Mouse (Mus musculus) C2C12 (cell line): ENCODE results near the gene Gm20518.

Source experiments
- CEBPB ChIP-seq: IDR thresholded peaks from one replicate; pipeline ENCODE4 v1.6.1; 2011; ENCODE audit warnings: low read depth, mild to moderate bottlenecking, control low read depth, moderate library complexity
- CTCF ChIP-seq: IDR thresholded peaks from one replicate; pipeline ENCODE4 v1.5.1; 2011; ENCODE audit not compliant: control insufficient read depth, insufficient read depth, insufficient read length
- MYOD1 ChIP-seq: IDR thresholded peaks from one replicate; pipeline ENCODE4 v1.6.1; 2011; ENCODE audit warnings: low read depth; ENCODE audit not compliant: control insufficient read depth, insufficient read length

- TF ChIP-seq CTCF (no peak), CEBPB (no peak), MYOD1 (no peak)
Measured at GRCm38 (mm10) chr16:17794047-17794446, 97.4 kb downstream of the Gm20518 start.
